Mouse (Mus musculus) lung, postnatal 0 days (tissue): ENCODE data around the gene Lig3. TPM values are rescaled to one million over a fixed set of nuclear protein-coding genes. Genes with fewer than 3 reads are reported as not detected.

Source experiments
- ATAC-seq: fragments of 200-750 bp; cut with Nextera tagmentation; 2 replicates; pipeline ENCODE4 v1.8.0; 2017; ENCODE audit warnings: moderate library complexity
- DNase-seq: peaks from one replicate; pipeline ENCODE4 v3.0.0-alpha.2; 2016; ENCODE audit warnings: low spot score
- H3K27ac ChIP-seq: fragments of 300-500 bp; sonication (generic); 2 replicates; pipeline ENCODE4 v1.5.1; 2014; ENCODE audit warnings: antibody characterized with exemption, mild to moderate bottlenecking, low read length, mixed read lengths
- H3K27me3 ChIP-seq: fragments of 300-500 bp; sonication (generic); replicated peaks from 2 replicates; pipeline ENCODE4 v1.6.1; 2014; ENCODE audit warnings: low read length, mixed read lengths; ENCODE audit not compliant: insufficient read depth
- H3K36me3 ChIP-seq: fragments of 300-500 bp; sonication (generic); 2 replicates; pipeline ENCODE4 v1.6.1; 2014; ENCODE audit warnings: low read length, mixed read lengths; ENCODE audit not compliant: insufficient read depth
- H3K4me1 ChIP-seq: fragments of 300-500 bp; sonication (generic); 2 replicates; pipeline ENCODE4 v1.6.1; 2014; ENCODE audit warnings: antibody characterized with exemption, low read depth, low read length, mixed read lengths; ENCODE audit not compliant: insufficient read depth
- H3K4me2 ChIP-seq: fragments of 300-500 bp; sonication (generic); replicated peaks from 2 replicates; pipeline ENCODE4 v1.6.1; 2014; ENCODE audit warnings: low read depth, mild to moderate bottlenecking, low read length, moderate library complexity, mixed read lengths
- H3K4me3 ChIP-seq: fragments of 300-500 bp; sonication (generic); 2 replicates; pipeline ENCODE4 v1.5.1; 2014; ENCODE audit warnings: low read depth, low read length
- H3K9ac ChIP-seq: fragments of 300-500 bp; sonication (generic); replicated peaks from 2 replicates; pipeline ENCODE4 v1.6.1; 2014; ENCODE audit warnings: low read depth, mild to moderate bottlenecking
- H3K9me3 ChIP-seq: fragments of 300-500 bp; sonication (generic); 2 replicates; pipeline ENCODE4 v1.6.1; 2016; ENCODE audit warnings: low read length, mixed read lengths
- CTCF ChIP-seq: IDR thresholded peaks from 2 replicates; pipeline ENCODE4 v1.5.1; 2016; ENCODE audit warnings: antibody characterized with exemption, mild to moderate bottlenecking
- EP300 ChIP-seq: IDR thresholded peaks from 2 replicates; pipeline ENCODE4 v1.6.1; 2016; ENCODE audit warnings: antibody characterized with exemption, mild to moderate bottlenecking, control low read depth
- WGBS: fragments of 180-500 bp; shearing (Covaris S2); extraction: QIAGEN DNeasy Blood & Tissue Kit; methylation state at CpG from one replicate; pipeline ENCODE4 v1.1.7; 2014; 5-methylcytosine and 5-hydroxymethylcytosine counted together
- polyA plus RNA-seq: library from polyadenylated mRNA; unstranded; fragments of >200 nt; fragmentation: Nextera tagmentation; extraction: Ambion mirVana; gene quantifications from 2 replicates; pipeline ENCODE4 v1.2.1, GENCODE M21; 2015

Gene Lig3
- polyA plus RNA-seq, 1 experiment from 2014 or later, result 10.9 TPM

GRCm38 (mm10) chr11:82755919-82756318, 25.0 kb upstream of the Lig3 start:
- DNase-seq, result no peak
- 94% methylated on average over 1 of the region's 1 CpGs for WGBS
- H3K4me2 ChIP-seq, result no peak overlapping the region
- no peaks in the 10 kb centered on the region for H3K27me3 ChIP-seq
- no peak overlapping the region for H3K27ac ChIP-seq
- no peaks in the 10 kb centered on the region for H3K36me3 ChIP-seq
- H3K9me3 ChIP-seq, result no peaks in the 10 kb centered on the region
- H3K9ac ChIP-seq, result no peak overlapping the region
- no peak overlapping the region for H3K4me3 ChIP-seq
- H3K4me1 ChIP-seq, result no peaks in the 10 kb centered on the region
- no peak for ATAC-seq
- TF ChIP-seq CTCF (no peak), EP300 (no peak)

GRCm38 (mm10) chr11:82762286-82762829, 18.6 kb upstream of the Lig3 start:
- 79% methylated on average over 6 of the region's 6 CpGs for WGBS
- H3K36me3 ChIP-seq, result no peaks in the 10 kb centered on the region
- DNase-seq (no peak), ATAC-seq (no peak)
- H3K4me3 ChIP-seq, result no peak overlapping the region
- H3K27ac ChIP-seq, result no peak overlapping the region
- TF ChIP-seq EP300 (no peak), CTCF (peak; percentile 48)
- H3K4me1 ChIP-seq, result peaks cover 10% of the 10 kb centered on the region
- H3K27me3 ChIP-seq, result no peaks in the 10 kb centered on the region
- no peak overlapping the region for H3K4me2 ChIP-seq
- H3K9me3 ChIP-seq, result no peaks in the 10 kb centered on the region
- no peak overlapping the region for H3K9ac ChIP-seq

GRCm38 (mm10) chr11:82763261-82763660, 17.6 kb upstream of the Lig3 start:
- H3K36me3 ChIP-seq, result no peaks in the 10 kb centered on the region
- no peaks in the 10 kb centered on the region for H3K27me3 ChIP-seq
- DNase-seq, result no peak
- no peak overlapping the region for H3K9ac ChIP-seq
- no peaks in the 10 kb centered on the region for H3K9me3 ChIP-seq
- TF ChIP-seq CTCF, result no peak
- TF ChIP-seq EP300, result no peak
- WGBS, result 11% methylated on average over 4 of the region's 4 CpGs
- H3K4me2 ChIP-seq, result peak overlapping the region; percentile 91
- peak overlapping the region; percentile 86; the same call in 1 of the 2 replicates for H3K27ac ChIP-seq
- H3K4me1 ChIP-seq, result peaks cover 10% of the 10 kb centered on the region
- peak overlapping the region; percentile 92 for H3K4me3 ChIP-seq
- ATAC-seq, result no peak

GRCm38 (mm10) chr11:82763742-82764437, 17.0 kb upstream of the Lig3 start, which contains the start of the genes Cct6b and Zfp830:
TSS of gene Cct6b (minus strand) at chr11:82764321.
TSS of gene Zfp830 (plus strand) at chr11:82764345.
- DNase-seq, result peak; percentile 98
- peak within 1 kb of the TSS; percentile 94 for H3K9ac ChIP-seq
- WGBS, result under 1% methylated on average over 44 of the region's 44 CpGs

GRCm38 (mm10) chr11:82764438-82764924, 16.4 kb upstream of the Lig3 start:
- DNase-seq, result peak; percentile 9
- WGBS, result 0% methylated on average over 28 of the region's 28 CpGs
- no peaks in the 10 kb centered on the region for H3K9me3 ChIP-seq
- peak overlapping the region; percentile 94 for H3K9ac ChIP-seq
- H3K4me2 ChIP-seq, result peak overlapping the region; percentile 91
- H3K27ac ChIP-seq, result peak overlapping the region; percentile 86
- TF ChIP-seq EP300, result no peak
- ATAC-seq, result peak; percentile 64
- peaks cover 10% of the 10 kb centered on the region for H3K4me1 ChIP-seq
- no peaks in the 10 kb centered on the region for H3K36me3 ChIP-seq
- no peaks in the 10 kb centered on the region for H3K27me3 ChIP-seq
- H3K4me3 ChIP-seq, result peak overlapping the region; percentile 92

More at GRCm38 (mm10) chr11:82763742-82764437, 17.0 kb upstream of the Lig3 start, which contains the start of the genes Cct6b and Zfp830:
- H3K27me3 ChIP-seq, result no peaks in the 10 kb centered on the region
- TF ChIP-seq CTCF, result peak; percentile 16; the same call in 1 of the 2 replicates
- TF ChIP-seq EP300, result no peak
- peak; percentile 100 for ATAC-seq
- peak within 1 kb of the TSS; percentile 91 for H3K4me2 ChIP-seq
- peak within 1 kb of the TSS; percentile 86 for H3K27ac ChIP-seq
- H3K9me3 ChIP-seq, result no peaks in the 10 kb centered on the region
- peak within 1 kb of the TSS; percentile 92 for H3K4me3 ChIP-seq
- H3K4me1 ChIP-seq, result peaks cover 10% of the 10 kb centered on the region
- no peaks in the 10 kb centered on the region for H3K36me3 ChIP-seq

- peak overlapping the region; percentile 96; the same call in 1 of the 2 replicates for H3K9ac ChIP-seq
- TF ChIP-seq EP300 (no peak), CTCF (no peak)
- H3K27ac ChIP-seq, result 0 out of 2 replicates have a peak overlapping the region, but pooled peaks have one; percentile 44
- H3K27me3 ChIP-seq, result no peaks in the 10 kb centered on the region
- no peaks in the 10 kb centered on the region for H3K36me3 ChIP-seq
- peak overlapping the region; percentile 62 for H3K4me2 ChIP-seq
- 31% methylated on average over 5 of the region's 5 CpGs for WGBS
- peak; percentile 5 for DNase-seq
- peak overlapping the region; percentile 95; the same call in 1 of the 2 replicates for H3K4me3 ChIP-seq
- ATAC-seq, result no peak
- H3K9me3 ChIP-seq, result no peaks in the 10 kb centered on the region
- peaks cover 8% of the 10 kb centered on the region; the same call in 1 of the 2 replicates for H3K4me1 ChIP-seq
Measured at GRCm38 (mm10) chr11:82780134-82780533, 774 bp upstream of the Lig3 start.
